Mouse (Mus musculus): ENCODE measurements around the gene Arhgap28.

- TF ChIP-seq CTCF (IDR thresholded peaks at IDR 0.05; ENCODE audit: extremely low read depth, insufficient read depth, low read length) (no peak), POLR2A (IDR thresholded peaks at IDR 0.05; ENCODE audit: extremely low read depth, insufficient read depth, low read length) (no peak)
Observed at GRCm38 (mm10) chr17:67958909-67959308, 45.0 kb downstream of the Arhgap28 start.

Data from cortical plate, adult 2 months (tissue).